Mouse (Mus musculus) ES-E14 (cell line): Measurements from ENCODE around the gene Depp1.

Experiments
- HCFC1 ChIP-seq: IDR thresholded peaks from 2 replicates; pipeline ENCODE4 v1.6.1; 2012; ENCODE audit warnings: low read length, inconsistent platforms, borderline replicate concordance; ENCODE audit not compliant: insufficient read depth
- ZNF384 ChIP-seq: IDR thresholded peaks from 2 replicates; pipeline ENCODE4 v1.6.1; 2012; ENCODE audit warnings: low read depth, low read length, inconsistent platforms

DNA sequence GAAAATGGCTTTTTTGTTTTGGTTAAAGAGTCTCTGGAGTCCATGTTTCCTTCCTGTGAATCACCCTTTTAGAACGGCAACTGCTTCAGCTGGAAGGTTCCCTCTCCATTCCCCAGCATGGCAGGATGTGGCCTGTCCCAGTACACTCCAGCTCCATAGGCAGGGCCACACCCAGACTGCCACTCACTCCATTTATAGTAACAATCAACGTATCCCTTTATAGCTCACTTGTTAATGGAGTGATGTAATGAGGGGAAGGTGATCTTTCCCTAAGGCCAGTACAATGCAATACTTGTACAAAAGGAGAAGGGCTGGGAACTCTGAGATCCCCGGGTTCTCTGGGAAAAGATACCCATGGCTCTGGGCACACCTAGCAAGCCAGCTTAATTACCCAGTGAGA, 6.1 kb upstream of the Depp1 start:
- no peak for TF ChIP-seq ZNF384
- no peak for TF ChIP-seq HCFC1
